Mouse (Mus musculus) ES-E14 (cell line): ENCODE data around the gene Angptl7.

ENCODE experiments used
- CHD2 ChIP-seq: IDR thresholded peaks from 2 replicates; pipeline ENCODE4 v1.6.1; 2014; ENCODE audit warnings: mild to moderate bottlenecking, low read depth, low read length, inconsistent platforms
- HCFC1 ChIP-seq: IDR thresholded peaks from 2 replicates; pipeline ENCODE4 v1.6.1; 2012; ENCODE audit warnings: low read length, inconsistent platforms, borderline replicate concordance; ENCODE audit not compliant: insufficient read depth
- MAFK ChIP-seq: IDR thresholded peaks from 2 replicates; pipeline ENCODE4 v1.6.1; 2014; ENCODE audit warnings: mild to moderate bottlenecking, low read depth, low read length, inconsistent platforms; ENCODE audit not compliant: insufficient read depth
- ZC3H11A ChIP-seq: IDR thresholded peaks from 2 replicates; pipeline ENCODE4 v1.6.1; 2012; ENCODE audit warnings: low read depth, mild to moderate bottlenecking, inconsistent platforms, low read length, borderline replicate concordance
- ZNF384 ChIP-seq: IDR thresholded peaks from 2 replicates; pipeline ENCODE4 v1.6.1; 2012; ENCODE audit warnings: low read depth, low read length, inconsistent platforms

- TF ChIP-seq MAFK = no peak
- TF ChIP-seq HCFC1 = no peak
- TF ChIP-seq ZNF384 = no peak
- no peak for TF ChIP-seq ZC3H11A
- TF ChIP-seq CHD2 = no peak
Observed at GRCm38 (mm10) chr4:148531341-148531740, 31.1 kb upstream of the Angptl7 start.
